Mouse (Mus musculus) T-helper 2 cell (primary cell): Measurements from ENCODE around the gene Arl15.

Experiments
- in situ Hi-C: fragments of 300-600 bp; cut with MboI, MseI; formaldehyde crosslinking; loops from one replicate; pipeline ENCODE4 v1.15.1; 2025; ENCODE audit warnings: high pct_unique_total_duplicates

Arl15 gene

GRCm38 (mm10) chr13:114190898-114191297 is 396.6 kb downstream of the Arl15 start:
- in situ Hi-C loops: no loop called here

GRCm38 (mm10) chr13:114198252-114198799 is 404.0 kb downstream of the Arl15 start:
- in situ Hi-C loops: no loop called here

DNA sequence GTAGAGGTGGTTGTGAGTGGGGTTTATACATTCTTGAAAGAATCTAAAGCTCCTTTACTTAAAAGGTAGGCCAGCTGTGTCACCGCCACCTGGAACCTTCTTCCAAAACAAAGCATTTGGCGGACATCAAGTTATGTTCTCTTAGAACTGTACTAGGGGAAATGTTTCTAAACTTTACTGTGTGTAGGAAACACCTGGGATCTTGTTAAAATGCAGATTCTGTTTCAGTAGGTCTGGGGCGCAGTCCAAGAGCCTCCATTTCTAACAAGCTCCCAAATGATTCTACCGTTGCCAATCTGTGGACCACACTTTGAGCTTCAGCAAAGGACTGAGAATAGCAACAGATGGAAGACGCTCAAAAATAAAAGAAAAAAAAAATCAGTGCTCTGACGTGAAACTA is 405.4 kb downstream of the Arl15 start:
- in situ Hi-C loops: no loop called here

- in situ Hi-C loops: no loop called here
Observed at GRCm38 (mm10) chr13:114200545-114200944, 406.2 kb downstream of the Arl15 start.

DNA sequence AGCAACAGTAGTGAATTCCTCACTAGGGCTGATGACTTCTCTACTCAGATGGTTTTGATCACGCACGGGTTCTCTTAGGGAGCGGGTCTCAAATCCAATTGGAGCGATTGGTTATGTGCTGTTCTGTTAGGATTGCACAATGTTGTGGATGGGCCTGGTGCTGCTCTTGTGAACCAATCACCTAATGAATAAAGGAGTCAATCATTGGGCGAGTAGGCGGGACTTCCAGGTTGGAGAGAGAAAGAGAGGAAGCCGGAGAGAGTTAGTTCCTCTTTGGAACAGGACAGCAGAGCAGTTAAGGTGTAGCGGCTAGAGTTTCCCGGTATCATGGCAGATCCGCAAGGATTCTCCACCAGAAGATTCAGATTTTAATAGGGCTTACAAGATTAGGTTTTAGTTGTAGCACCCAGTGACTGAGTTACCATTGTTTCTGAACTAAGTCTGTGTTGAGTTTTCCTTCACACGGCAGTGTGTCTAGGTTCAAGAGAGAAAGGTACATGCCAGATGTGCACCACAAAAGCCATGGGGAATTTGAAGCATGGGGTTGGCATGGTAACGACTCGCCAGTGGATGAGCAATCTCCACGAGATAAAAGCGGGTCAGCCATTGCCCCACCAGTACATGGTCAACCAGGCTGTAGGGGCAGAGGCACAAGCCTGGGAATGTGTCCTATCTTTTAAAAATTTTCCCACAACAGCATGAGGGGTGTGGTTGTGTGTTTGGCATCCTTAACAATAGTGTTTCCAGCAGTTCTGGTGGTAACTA is 408.7 kb downstream of the Arl15 start:
- in situ Hi-C loops: no loop called here
